Mouse (Mus musculus) MEL (cell line): ENCODE measurements around the gene Hk3. TPM values are rescaled to one million over a fixed set of nuclear protein-coding genes. Genes with fewer than 3 reads are reported as not detected.

Experiments used
- DNase-seq: peaks from one replicate; pipeline ENCODE4 v3.0.0; 2011; ENCODE audit warnings: low read depth, low spot score
- H3K27ac ChIP-seq: 2 replicates; pipeline ENCODE4 v1.5.1; 2012; ENCODE audit warnings: low read depth, mild to moderate bottlenecking, control low read depth, low read length, moderate library complexity; ENCODE audit not compliant: control insufficient read depth
- H3K27me3 ChIP-seq, 2 experiments: fragments of 150-350 bp in 1 of 2; sonication (generic) in 1 of 2; 2 replicates each; pipeline ENCODE4 v1.6.1; 2012; ENCODE audit warnings: low read length in 2 of 2, mild to moderate bottlenecking in 2 of 2, improper control_type of control experiment in 1 of 2, moderate library complexity in 1 of 2; ENCODE audit not compliant: insufficient read depth in 2 of 2, control insufficient read depth in 1 of 2
- H3K36me3 ChIP-seq, 2 experiments: 2 replicates each; pipeline ENCODE4 v1.6.1; 2012 to 2014; ENCODE audit warnings: low read length in 2 of 2, improper control_type of control experiment in 1 of 2, inconsistent platforms in 1 of 2, mild to moderate bottlenecking in 1 of 2; ENCODE audit not compliant: insufficient read depth in 2 of 2, control insufficient read depth in 1 of 2
- H3K4me1 ChIP-seq, 2 experiments: fragments of 150-350 bp in 1 of 2; sonication (generic) in 1 of 2; 2 replicates each; pipeline ENCODE4 v1.6.1; 2012; ENCODE audit warnings: low read length in 2 of 2, improper control_type of control experiment in 1 of 2, mild to moderate bottlenecking in 1 of 2; ENCODE audit not compliant: insufficient read depth in 2 of 2, control insufficient read depth in 1 of 2
- H3K4me3 ChIP-seq, 2 experiments: fragments of 150-350 bp in 1 of 2; sonication (generic) in 1 of 2; 2 replicates each; pipeline ENCODE4 v1.5.1; 2012; ENCODE audit warnings: low read depth in 2 of 2, low read length in 2 of 2, mild to moderate bottlenecking in 2 of 2, moderate library complexity in 2 of 2, control low read depth in 1 of 2, improper control_type of control experiment in 1 of 2; ENCODE audit not compliant: control insufficient read depth in 1 of 2, insufficient read depth in 1 of 2
- H3K79me2 ChIP-seq: 2 replicates; pipeline ENCODE4 v1.6.1; 2012; ENCODE audit warnings: mild to moderate bottlenecking, low read length, moderate library complexity; ENCODE audit not compliant: control insufficient read depth, poor library complexity, insufficient read depth
- H3K9ac ChIP-seq: 2 replicates; pipeline ENCODE4 v1.6.1; 2012; ENCODE audit warnings: low read depth, mild to moderate bottlenecking, control low read depth, low read length, moderate library complexity; ENCODE audit not compliant: control insufficient read depth, poor library complexity, severe bottlenecking
- H3K9me3 ChIP-seq: fragments of 150-350 bp; sonication (generic); replicated peaks from 2 replicates; pipeline ENCODE4 v1.6.1; 2012; ENCODE audit warnings: mild to moderate bottlenecking, low read length, improper control_type of control experiment, moderate library complexity; ENCODE audit not compliant: insufficient read depth
- CHD1 ChIP-seq: IDR thresholded peaks from 2 replicates; pipeline ENCODE4 v1.6.1; 2012; ENCODE audit warnings: low read depth, mild to moderate bottlenecking, inconsistent platforms, low read length, improper control_type of control experiment
- CTCF ChIP-seq, 3 experiments: IDR thresholded peaks in 2 of 3; conservative IDR thresholded peaks in 1 of 3; 2 replicates each; pipeline ENCODE4 v1.5.1; 2011 to 2012; ENCODE audit warnings: low read length in 3 of 3, low read depth in 2 of 3, mild to moderate bottlenecking in 2 of 3, improper control_type of control experiment in 1 of 3, inconsistent platforms in 1 of 3, mixed read lengths in 1 of 3, moderate library complexity in 1 of 3; ENCODE audit not compliant: control insufficient read depth in 1 of 3, insufficient read depth in 1 of 3, poor library complexity in 1 of 3, severe bottlenecking in 1 of 3
- ELF1 ChIP-seq: IDR thresholded peaks from 2 replicates; pipeline ENCODE4 v1.6.1; 2014; ENCODE audit warnings: low read depth, mild to moderate bottlenecking, inconsistent platforms, low read length, improper control_type of control experiment, moderate library complexity
- EP300 ChIP-seq, 2 experiments: IDR thresholded peaks; 2 replicates each; pipeline ENCODE4 v1.6.1; 2011; ENCODE audit warnings: improper control_type of control experiment in 2 of 2, low read length in 2 of 2, low read depth in 1 of 2, mild to moderate bottlenecking in 1 of 2
- ETS1 ChIP-seq: IDR thresholded peaks from 2 replicates; pipeline ENCODE4 v1.6.1; 2012; ENCODE audit warnings: low read depth, mild to moderate bottlenecking, inconsistent platforms, low read length, improper control_type of control experiment, moderate library complexity
- GABPA ChIP-seq: IDR thresholded peaks from 2 replicates; pipeline ENCODE4 v1.6.1; 2012; ENCODE audit warnings: low read depth, mild to moderate bottlenecking, inconsistent platforms, low read length, improper control_type of control experiment, moderate library complexity
- HCFC1 ChIP-seq: IDR thresholded peaks from 2 replicates; pipeline ENCODE4 v1.6.1; 2012; ENCODE audit warnings: low read depth, mild to moderate bottlenecking, inconsistent platforms, low read length, improper control_type of control experiment, moderate library complexity
- JUND ChIP-seq: IDR thresholded peaks from 2 replicates; pipeline ENCODE4 v1.6.1; 2011; ENCODE audit warnings: low read depth, mild to moderate bottlenecking, improper control_type of control experiment, low read length
- MAFK ChIP-seq: IDR thresholded peaks from 2 replicates; pipeline ENCODE4 v1.6.1; 2011; ENCODE audit warnings: low read depth, mild to moderate bottlenecking, low read length, improper control_type of control experiment, borderline replicate concordance
- MAX ChIP-seq: IDR thresholded peaks from 2 replicates; pipeline ENCODE4 v1.6.1; 2011; ENCODE audit warnings: low read length, improper control_type of control experiment
- MAZ ChIP-seq: IDR thresholded peaks from 2 replicates; pipeline ENCODE4 v1.6.1; 2012; ENCODE audit warnings: low read depth, mild to moderate bottlenecking, inconsistent platforms, low read length, improper control_type of control experiment
- MXI1 ChIP-seq: IDR thresholded peaks from 2 replicates; pipeline ENCODE4 v1.6.1; 2011; ENCODE audit warnings: mild to moderate bottlenecking, low read depth, low read length, improper control_type of control experiment
- MYB ChIP-seq: IDR thresholded peaks from 2 replicates; pipeline ENCODE4 v1.6.1; 2011; ENCODE audit warnings: mild to moderate bottlenecking, low read depth, low read length, improper control_type of control experiment
- MYC ChIP-seq: IDR thresholded peaks from 2 replicates; pipeline ENCODE4 v1.6.1; 2011; ENCODE audit warnings: low read depth, mild to moderate bottlenecking, low read length, improper control_type of control experiment, moderate library complexity
- NRF1 ChIP-seq: IDR thresholded peaks from 2 replicates; pipeline ENCODE4 v1.6.1; 2014; ENCODE audit warnings: low read depth, mild to moderate bottlenecking, inconsistent platforms, low read length, improper control_type of control experiment, moderate library complexity; ENCODE audit not compliant: poor library complexity, insufficient read depth, severe bottlenecking
- POLR2A ChIP-seq, 2 experiments: IDR thresholded peaks; 2 replicates each; pipeline ENCODE4 v1.6.1; 2011 to 2012; ENCODE audit warnings: low read length in 2 of 2, mild to moderate bottlenecking in 2 of 2, control low read depth in 1 of 2, improper control_type of control experiment in 1 of 2, low read depth in 1 of 2, moderate library complexity in 1 of 2; ENCODE audit not compliant: control insufficient read depth in 1 of 2, insufficient read depth in 1 of 2, poor library complexity in 1 of 2
- POLR2AphosphoS2 ChIP-seq: IDR thresholded peaks from 2 replicates; pipeline ENCODE4 v1.6.1; 2011; ENCODE audit warnings: low read length, improper control_type of control experiment
- SIN3A ChIP-seq: IDR thresholded peaks from 2 replicates; pipeline ENCODE4 v1.6.1; 2012; ENCODE audit warnings: low read length, improper control_type of control experiment, inconsistent platforms
- SMC3 ChIP-seq: IDR thresholded peaks from 2 replicates; pipeline ENCODE4 v1.6.1; 2011; ENCODE audit warnings: low read depth, low read length, improper control_type of control experiment
- TAL1 ChIP-seq: IDR thresholded peaks from 2 replicates; pipeline ENCODE4 v1.6.1; 2012; ENCODE audit warnings: mild to moderate bottlenecking, inconsistent platforms, low read length, moderate library complexity, mixed read lengths
- TCF12 ChIP-seq: IDR thresholded peaks from 2 replicates; pipeline ENCODE4 v1.6.1; 2014; ENCODE audit warnings: low read depth, mild to moderate bottlenecking, inconsistent platforms, low read length, improper control_type of control experiment, moderate library complexity
- UBTF ChIP-seq: IDR thresholded peaks from 2 replicates; pipeline ENCODE4 v1.6.1; 2012; ENCODE audit warnings: low read depth, mild to moderate bottlenecking, inconsistent platforms, low read length, improper control_type of control experiment, moderate library complexity, borderline replicate concordance; ENCODE audit not compliant: insufficient read depth
- USF1 ChIP-seq: IDR thresholded peaks from 2 replicates; pipeline ENCODE4 v1.6.1; 2014; ENCODE audit warnings: low read depth, mild to moderate bottlenecking, inconsistent platforms, low read length, improper control_type of control experiment, moderate library complexity
- USF2 ChIP-seq, 2 experiments: IDR thresholded peaks; 2 replicates each; pipeline ENCODE4 v1.6.1; 2011 to 2012; ENCODE audit warnings: improper control_type of control experiment in 2 of 2, low read length in 2 of 2, borderline replicate concordance in 1 of 2, inconsistent platforms in 1 of 2, low read depth in 1 of 2, mild to moderate bottlenecking in 1 of 2; ENCODE audit not compliant: insufficient read depth in 1 of 2
- ZC3H11A ChIP-seq: IDR thresholded peaks from 2 replicates; pipeline ENCODE4 v1.6.1; 2012; ENCODE audit warnings: low read depth, mild to moderate bottlenecking, inconsistent platforms, low read length, improper control_type of control experiment
- ZKSCAN1 ChIP-seq: IDR thresholded peaks from 2 replicates; pipeline ENCODE4 v1.6.1; 2012; ENCODE audit warnings: low read depth, mild to moderate bottlenecking, inconsistent platforms, low read length, improper control_type of control experiment, moderate library complexity
- ZNF384 ChIP-seq: IDR thresholded peaks from 2 replicates; pipeline ENCODE4 v1.6.1; 2012; ENCODE audit warnings: low read depth, mild to moderate bottlenecking, inconsistent platforms, low read length, improper control_type of control experiment
- polyA plus RNA-seq, 2 experiments: library from polyadenylated mRNA; stranded (reverse) in 1 of 2; unstranded in 1 of 2; fragments of >175 nt in 1 of 2; fragments of >200 nt in 1 of 2; gene quantifications; 2 replicates each; pipeline versions ENCODE4 v1.2.1 to v1.2.4; 2012; ENCODE audit warnings: low replicate concordance in 2 of 2, low read depth in 1 of 2; ENCODE audit not compliant: insufficient read length in 2 of 2, insufficient read depth in 1 of 2, missing spikeins in 1 of 2
- total RNA-seq: library from RNA; depleted of rRNA; stranded (reverse); fragments of 300-350 nt; gene quantifications from 2 replicates; pipeline ENCODE4 v1.2.3, GENCODE M21; 2012; rRNA removed

Gene Hk3
- total RNA-seq (not detected in 2 replicates), polyA plus RNA-seq (not detected)

GRCm38 (mm10) chr13:55021194-55021779 is at the start of gene Hk3:
TSS of gene Hk3 (minus strand) at chr13:55021385.
- H3K4me1 ChIP-seq: no peaks in the 10 kb centered on the region
- H3K9me3 ChIP-seq: no peaks in the 10 kb centered on the region
- DNase-seq: no peak
- H3K9ac ChIP-seq: no peak within 1 kb of the TSS
- no peaks in the 10 kb centered on the region for H3K27me3 ChIP-seq
- H3K36me3 ChIP-seq: no peaks in the 10 kb centered on the region
- H3K27ac ChIP-seq: no peak within 1 kb of the TSS
- no peaks in the 10 kb centered on the region for H3K79me2 ChIP-seq
- H3K4me3 ChIP-seq: no peak within 1 kb of the TSS
- TF ChIP-seq HCFC1 (no peak), TCF12 (no peak), ZNF384 (no peak), SMC3 (no peak), GABPA (no peak), MAZ (no peak), POLR2A (IDR thresholded peaks at IDR 0.05; ENCODE audit: control insufficient read depth in 1 of 2, insufficient read depth in 1 of 2, low read depth in 1 of 2, low read length in 2 of 2, poor library complexity in 1 of 2) (no peak), MXI1 (no peak), ZC3H11A (no peak), ELF1 (no peak), USF2 (IDR thresholded peaks at IDR 0.05; ENCODE audit: borderline replicate concordance in 1 of 2, insufficient read depth in 1 of 2, low read depth in 1 of 2, low read length in 2 of 2) (no peak), MAFK (no peak), MAX (no peak), ETS1 (no peak)

- DNase-seq: no peak
- no peaks in the 10 kb centered on the region for H3K9me3 ChIP-seq
- no peak overlapping the region for H3K27ac ChIP-seq
- no peaks in the 10 kb centered on the region for H3K79me2 ChIP-seq
- peaks cover 0 to 3% of the 10 kb centered on the region in 2 experiments; a peak in 2 of 4 replicates for H3K36me3 ChIP-seq
- H3K27me3 ChIP-seq: no peaks in the 10 kb centered on the region
- H3K9ac ChIP-seq: no peak overlapping the region
- no peak for TF ChIP-seq MAX
- TF ChIP-seq MYC: no peak
- TF ChIP-seq SIN3A: no peak
- no peak for TF ChIP-seq HCFC1
- no peak for TF ChIP-seq TAL1
- TF ChIP-seq CTCF (IDR thresholded peaks at IDR 0.05 in 2 of 3, conservative IDR thresholded peaks at IDR 0.05 in 1 of 3; ENCODE audit: control insufficient read depth in 1 of 3, insufficient read depth in 1 of 3, low read depth in 2 of 3, low read length in 3 of 3, poor library complexity in 1 of 3, severe bottlenecking in 1 of 3): no peak
- TF ChIP-seq POLR2AphosphoS2: no peak
- TF ChIP-seq CHD1: no peak
- TF ChIP-seq UBTF: no peak
- no peak for TF ChIP-seq NRF1
- no peak for TF ChIP-seq ZKSCAN1
- no peak for TF ChIP-seq JUND
- no peak for TF ChIP-seq MYB
- TF ChIP-seq ZC3H11A: no peak
- no peak for TF ChIP-seq USF1
- no peak for TF ChIP-seq GABPA
- TF ChIP-seq EP300 (IDR thresholded peaks at IDR 0.05; ENCODE audit: low read depth in 1 of 2, low read length in 2 of 2): no peak
- H3K4me3 ChIP-seq: no peak overlapping the region
- H3K4me1 ChIP-seq: no peaks in the 10 kb centered on the region
These were observed 48.5 kb upstream of the Hk3 start for GRCm38 (mm10) chr13:55069719-55070118.
